Comparison of ENCODE assay signal across 8 mouse cellular contexts in genomic region chr8:70083285-70083684, GRCm38 (mm10). TPM values are rescaled to one million over a fixed set of nuclear protein-coding genes. Genes with fewer than 3 reads are reported as not detected.
A peak's percentile ranks its signal among the peaks of the same experiment; 100 is the strongest.
DNase-seq lines count a peak whose midpoint lies in the region; ATAC-seq and TF ChIP-seq lines count a peak whose summit lies in the region.

Hapln4 (plus strand) TSS chr8:70083457.

- WGBS in heart, embryonic 14.5 days, result 2% methylated on average over 26 of the region's 26 CpGs
- WGBS in liver, postnatal 0 days (ENCODE audit: insufficient replicate concordance), result 3% methylated on average over 26 of the region's 26 CpGs
- WGBS in neural tube, embryonic 15.5 days, result 1% methylated on average over 26 of the region's 26 CpGs

- H3K4me1 ChIP-seq in heart, embryonic 14.5 days (ENCODE audit: control insufficient read depth in 2 of 2, insufficient read depth in 2 of 2, low read length in 2 of 2), result peaks cover 14 to 23% of the 10 kb centered on the region in 2 experiments
- peaks cover 20% of the 10 kb centered on the region for H3K4me1 ChIP-seq in liver, postnatal 0 days (ENCODE audit: insufficient read depth)
- H3K4me1 ChIP-seq in neural tube, embryonic 15.5 days, result peaks cover 42% of the 10 kb centered on the region

- peaks cover 63% of the 10 kb centered on the region for H3K27me3 ChIP-seq in heart, embryonic 14.5 days (ENCODE audit: control insufficient read depth, insufficient read depth, low read length)
- peaks cover 66% of the 10 kb centered on the region for H3K27me3 ChIP-seq in liver, postnatal 0 days (ENCODE audit: insufficient read depth, low read length)
- peaks cover 69% of the 10 kb centered on the region for H3K27me3 ChIP-seq in neural tube, embryonic 15.5 days (replicated peaks)

- H3K27ac ChIP-seq in heart, embryonic 14.5 days (replicated peaks in 1 of 2; ENCODE audit: control insufficient read depth in 1 of 2, insufficient read depth in 1 of 2, low read depth in 2 of 2, low read length in 2 of 2), result no peak within 1 kb of the TSS
- no peak within 1 kb of the TSS for H3K27ac ChIP-seq in liver, postnatal 0 days (ENCODE audit: low read depth)
- H3K27ac ChIP-seq in neural tube, embryonic 15.5 days (replicated peaks), result no peak within 1 kb of the TSS

- H3K4me3 ChIP-seq in heart, embryonic 14.5 days (ENCODE audit: control insufficient read depth in 1 of 2, insufficient read depth in 1 of 2, low read depth in 1 of 2, low read length in 2 of 2), result peak within 1 kb of the TSS; percentile 44 to 50
- H3K4me3 ChIP-seq in liver, postnatal 0 days (ENCODE audit: low read depth, low read length), result peak within 1 kb of the TSS; percentile 41
- H3K4me3 ChIP-seq in neural tube, embryonic 15.5 days (replicated peaks), result peak within 1 kb of the TSS; percentile 49

- H3K9ac ChIP-seq in heart, embryonic 14.5 days (ENCODE audit: low read length), result peak within 1 kb of the TSS; percentile 49
- H3K9ac ChIP-seq in liver, postnatal 0 days (replicated peaks), result no peak within 1 kb of the TSS; the same call in 1 of the 2 replicates
- peak within 1 kb of the TSS; percentile 46 for H3K9ac ChIP-seq in neural tube, embryonic 15.5 days (replicated peaks)

- DNase-seq in ovary, postnatal 36 days (ENCODE audit: low spot score), result peak; percentile 50
- no peak for DNase-seq in ovary, postnatal 10 days (ENCODE audit: low spot score)
- peak; percentile 72 to 77 for DNase-seq in cerebellum, postnatal 10 days
- peak; percentile 54 to 72 for DNase-seq in kidney, postnatal 25 days
- peak; percentile 72 for DNase-seq in liver, postnatal 0 days
- no peak for DNase-seq in ovary, postnatal 14 days (ENCODE audit: low spot score)

- no peak for TF ChIP-seq CTCF in liver, postnatal 0 days (IDR thresholded peaks at IDR 0.05; ENCODE audit: low read depth)

- peak within 1 kb of the TSS; percentile 86 for H3K4me2 ChIP-seq in heart, embryonic 14.5 days (ENCODE audit: low read length)
- peak within 1 kb of the TSS; percentile 68 for H3K4me2 ChIP-seq in liver, postnatal 0 days (ENCODE audit: low read depth, low read length)
- peak within 1 kb of the TSS; percentile 96 for H3K4me2 ChIP-seq in neural tube, embryonic 15.5 days

- no peaks in the 10 kb centered on the region for H3K9me3 ChIP-seq in heart, embryonic 14.5 days (ENCODE audit: control insufficient read depth, low read length)
- H3K9me3 ChIP-seq in liver, postnatal 0 days (ENCODE audit: low read length), result no peaks in the 10 kb centered on the region
- no peaks in the 10 kb centered on the region for H3K9me3 ChIP-seq in neural tube, embryonic 15.5 days (replicated peaks)

- TF ChIP-seq EP300 in liver, postnatal 0 days (IDR thresholded peaks at IDR 0.05; ENCODE audit: low read depth), result no peak

- no peak for ATAC-seq in heart, embryonic 14.5 days (ENCODE audit: insufficient number of reproducible peaks, insufficient read depth, low FRiP score, low read depth)
- ATAC-seq in liver, postnatal 0 days, result peak; percentile 53
- no peak for ATAC-seq in neural tube, embryonic 15.5 days (ENCODE audit: low FRiP score)

- no peaks in the 10 kb centered on the region for H3K36me3 ChIP-seq in heart, embryonic 14.5 days (ENCODE audit: control insufficient read depth, insufficient read depth, low read length)
- H3K36me3 ChIP-seq in liver, postnatal 0 days (replicated peaks; ENCODE audit: insufficient read depth, low read length), result no peaks in the 10 kb centered on the region
- H3K36me3 ChIP-seq in neural tube, embryonic 15.5 days, result no peaks in the 10 kb centered on the region

RNA-seq across cellular contexts. Expression of gene Hapln4, which starts in this region (rescaled TPM):
- 0.19 TPM in 1 of 2 replicates, not detected in the other for polyA plus RNA-seq in heart, embryonic 14.5 days (2014; fragmentation: Nextera tagmentation; extraction: Ambion mirVana)
- 0.02 TPM in 1 of 2 replicates, not detected in the other for polyA plus RNA-seq in liver, postnatal 0 days (2015; fragmentation: Nextera tagmentation; extraction: Ambion mirVana)
- 1.5 and 1.6 TPM in 2 replicates for polyA plus RNA-seq in neural tube, embryonic 15.5 days (2015; fragmentation: Nextera tagmentation; extraction: Ambion mirVana)

Comparison
In these comparisons a context has a peak if more than half of its experiments do, and no peak if none do; other contexts are left out.
1. DNase-seq: peak in ovary, postnatal 36 days (single experiment), cerebellum, postnatal 10 days (2 of 2) and kidney, postnatal 25 days (2 of 2); none in ovary, postnatal 10 days (single experiment) and ovary, postnatal 14 days (single experiment).
2. Peak in DNase-seq, ATAC-seq, H3K4me3 ChIP-seq and H3K4me2 ChIP-seq in liver, postnatal 0 days; RNA of the gene not detected or under 1 TPM.
3. Peak in every context shown above with its lines, with median percentiles within 50 percentile points of each other: H3K4me2 ChIP-seq and H3K4me3 ChIP-seq.